Mouse (Mus musculus) stomach, embryonic 14.5 days (tissue): Measurements from ENCODE around the gene Ccdc85b. TPM values are rescaled to one million over a fixed set of nuclear protein-coding genes. Genes with fewer than 3 reads are reported as not detected.
"Not testable (repeated sequence)": the region's sequence is repeated elsewhere in the genome, so short reads cannot be mapped to it uniquely, and the experiment has no call there.

Experiments
- ATAC-seq: fragments of 200-750 bp; cut with Nextera tagmentation; 2 replicates; pipeline ENCODE4 v1.8.0; 2017; ENCODE audit warnings: low read depth, moderate TSS enrichment; ENCODE audit not compliant: insufficient number of reproducible peaks, insufficient read depth, low FRiP score
- H3K27ac ChIP-seq: fragments of 300-500 bp; sonication (generic); 2 replicates; pipeline ENCODE4 v1.5.1; 2014; ENCODE audit warnings: mild to moderate bottlenecking, low read length, moderate library complexity, mixed read lengths
- H3K27me3 ChIP-seq: fragments of 300-500 bp; sonication (generic); 2 replicates; pipeline ENCODE4 v1.6.1; 2014; ENCODE audit warnings: low read length, control low read depth, mixed read lengths; ENCODE audit not compliant: control insufficient read depth, insufficient read depth
- H3K36me3 ChIP-seq: fragments of 300-500 bp; sonication (generic); 2 replicates; pipeline ENCODE4 v1.6.1; 2014; ENCODE audit warnings: mild to moderate bottlenecking, control low read depth, low read length, moderate library complexity, mixed read lengths; ENCODE audit not compliant: control insufficient read depth, insufficient read depth
- H3K4me1 ChIP-seq: fragments of 300-500 bp; sonication (generic); 2 replicates; pipeline ENCODE4 v1.6.1; 2014; ENCODE audit warnings: low read length, control low read depth, mixed read lengths; ENCODE audit not compliant: control insufficient read depth, insufficient read depth
- H3K4me2 ChIP-seq: fragments of 300-500 bp; sonication (generic); replicated peaks from 2 replicates; pipeline ENCODE4 v1.6.1; 2014; ENCODE audit warnings: low read depth, low read length, control low read depth
- H3K4me3 ChIP-seq: fragments of 300-500 bp; sonication (generic); 2 replicates; pipeline ENCODE4 v1.5.1; 2014; ENCODE audit warnings: low read depth, low read length, control low read depth
- H3K9ac ChIP-seq: fragments of 300-500 bp; sonication (generic); replicated peaks from 2 replicates; pipeline ENCODE4 v1.6.1; 2014; ENCODE audit warnings: low read depth, mild to moderate bottlenecking, control low read depth, low read length, moderate library complexity, mixed read lengths
- H3K9me3 ChIP-seq: fragments of 300-500 bp; sonication (generic); 2 replicates; pipeline ENCODE4 v1.6.1; 2016; ENCODE audit warnings: low read depth, low read length, control low read depth; ENCODE audit not compliant: control insufficient read depth
- WGBS: fragments of 180-500 bp; shearing (Covaris S2); extraction: QIAGEN DNeasy Blood & Tissue Kit; methylation state at CpG from one replicate; pipeline ENCODE4 v1.1.7; 2014; 5-methylcytosine and 5-hydroxymethylcytosine counted together
- polyA plus RNA-seq: library from polyadenylated mRNA; unstranded; fragments of >200 nt; fragmentation: Nextera tagmentation; extraction: Ambion mirVana; gene quantifications from 2 replicates; pipeline ENCODE4 v1.2.1, GENCODE M21; 2014

The Ccdc85b gene
- polyA plus RNA-seq = 6.8 and 7.8 TPM in 2 replicates

- Histone ChIP-seq H3K27me3 (no peaks in the 10 kb centered on the region), H3K36me3 (peaks cover 16% of the 10 kb centered on the region), H3K4me2 (peak within 1 kb of the TSS; percentile 99), H3K9me3 (no peaks in the 10 kb centered on the region), H3K4me1 (peaks cover 30% of the 10 kb centered on the region), H3K27ac (peak within 1 kb of the TSS; percentile 87), H3K4me3 (peak within 1 kb of the TSS; percentile 74), H3K9ac (peak within 1 kb of the TSS; percentile 78)
- WGBS = 7% methylated on average over 14 of the region's 14 CpGs
- peak; percentile 8; the same call in 1 of the 2 replicates for ATAC-seq
Observed at GRCm38 (mm10) chr19:5457746-5458442, at the start of gene Ccdc85b. Ccdc85b (minus strand) TSS chr19:5457894.

GRCm38 (mm10) chr19:5503687-5504086 lies 46.0 kb upstream of the Ccdc85b start, which contains the start of gene 1700020D05Rik:
1700020D05Rik (minus strand) TSS chr19:5503787.
- ATAC-seq = no peak
- WGBS = 62% methylated on average over 17 of the region's 17 CpGs
- Histone ChIP-seq H3K9me3 (no peaks in the 10 kb centered on the region), H3K4me3 (no peak within 1 kb of the TSS), H3K9ac (no peak within 1 kb of the TSS), H3K36me3 (no peaks in the 10 kb centered on the region), H3K4me1 (no peaks in the 10 kb centered on the region), H3K27me3 (no peaks in the 10 kb centered on the region), H3K27ac (no peak within 1 kb of the TSS), H3K4me2 (no peak within 1 kb of the TSS)

- Histone ChIP-seq H3K4me1 (no peaks in the 10 kb centered on the region), H3K4me2 (no peak overlapping the region), H3K36me3 (peaks cover 16% of the 10 kb centered on the region), H3K27me3 (no peaks in the 10 kb centered on the region), H3K9ac (no peak overlapping the region), H3K27ac (no peak overlapping the region), H3K4me3 (no peak overlapping the region), H3K9me3 (no peaks in the 10 kb centered on the region)
- no peak for ATAC-seq
- 84% methylated on average over 2 of the region's 2 CpGs for WGBS
Observed at GRCm38 (mm10) chr19:5500330-5500875, 42.7 kb upstream of the Ccdc85b start.

DNA sequence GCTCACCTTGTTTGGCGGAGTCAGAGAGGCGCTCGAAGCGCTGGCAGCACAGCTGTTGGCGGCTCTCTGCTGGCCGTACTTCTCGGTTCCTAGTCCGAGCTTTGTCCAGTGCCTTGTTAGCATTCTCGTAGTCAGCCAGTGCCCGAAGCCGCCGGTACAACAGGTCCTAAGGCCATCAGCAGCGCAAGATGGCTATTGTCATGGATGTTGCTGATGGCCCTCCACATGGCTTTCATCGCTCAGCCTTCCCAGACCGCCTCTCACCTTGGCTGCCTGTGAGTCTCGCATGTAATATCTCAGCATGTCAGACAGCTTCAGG lies 38.3 kb upstream of the Ccdc85b start:
- no peak for ATAC-seq

GRCm38 (mm10) chr19:5495353-5496051 lies 37.8 kb upstream of the Ccdc85b start:
- H3K4me3 ChIP-seq = no peak overlapping the region
- H3K4me1 ChIP-seq = 0 out of 2 replicates have a peak, but pooled peaks cover 2% of the 10 kb centered on the region
- peaks cover 41% of the 10 kb centered on the region for H3K36me3 ChIP-seq
- ATAC-seq = no peak
- no peak overlapping the region for H3K9ac ChIP-seq
- H3K27ac ChIP-seq = no peak overlapping the region
- no peak overlapping the region for H3K4me2 ChIP-seq
- 74% methylated on average over 12 of the region's 12 CpGs for WGBS
- H3K27me3 ChIP-seq = no peaks in the 10 kb centered on the region
- H3K9me3 ChIP-seq = no peaks in the 10 kb centered on the region

More for the DNA sequence above, 38.3 kb upstream of the Ccdc85b start:
- no peaks in the 10 kb centered on the region for H3K27me3 ChIP-seq
- H3K4me1 ChIP-seq = 0 out of 2 replicates have a peak, but pooled peaks cover 2% of the 10 kb centered on the region
- H3K9ac ChIP-seq = no peak overlapping the region
- H3K27ac ChIP-seq = no peak overlapping the region
- H3K36me3 ChIP-seq = peaks cover 41% of the 10 kb centered on the region
- H3K4me2 ChIP-seq = no peak overlapping the region
- no peaks in the 10 kb centered on the region for H3K9me3 ChIP-seq
- 85% methylated on average over 16 of the region's 16 CpGs for WGBS
- H3K4me3 ChIP-seq = no peak overlapping the region

- 82% methylated on average over 3 of the region's 3 CpGs for whole genome bisulfite sequencing
- H3K4me2 ChIP-seq = no peak overlapping the region
- H3K36me3 ChIP-seq = peaks cover 41% of the 10 kb centered on the region
- H3K27ac ChIP-seq = no peak overlapping the region
- H3K9ac ChIP-seq = no peak overlapping the region
- H3K9me3 ChIP-seq = no peaks in the 10 kb centered on the region
- H3K27me3 ChIP-seq = no peaks in the 10 kb centered on the region
- ATAC-seq = no peak
- H3K4me3 ChIP-seq = no peak overlapping the region
- H3K4me1 ChIP-seq = 0 out of 2 replicates have a peak, but pooled peaks cover 6% of the 10 kb centered on the region
Observed at GRCm38 (mm10) chr19:5494314-5494713, 36.6 kb upstream of the Ccdc85b start.

DNA sequence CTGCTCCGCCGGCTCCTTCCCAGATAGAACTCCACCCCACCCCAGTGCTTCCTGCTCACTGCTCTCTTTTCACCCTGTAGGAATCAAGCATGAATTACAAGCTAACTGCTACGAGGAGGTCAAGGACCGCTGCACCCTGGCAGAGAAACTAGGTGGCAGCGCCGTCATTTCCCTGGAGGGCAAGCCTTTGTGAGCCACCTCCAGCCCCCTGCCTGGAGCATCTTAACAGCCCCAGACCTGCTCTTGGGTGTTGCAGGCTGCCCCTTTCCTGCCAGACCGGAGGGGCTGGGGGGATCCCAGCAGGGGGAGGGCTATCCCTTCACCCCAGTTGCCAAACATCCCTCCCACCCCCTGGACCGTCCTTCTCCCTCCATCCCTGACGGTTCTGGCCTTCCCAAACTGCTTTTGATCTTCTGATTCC lies 35.6 kb upstream of the Ccdc85b start:
- not testable (repeated sequence) for H3K9me3 ChIP-seq, H3K4me2 ChIP-seq, ATAC-seq, H3K4me3 ChIP-seq, H3K27ac ChIP-seq, H3K27me3 ChIP-seq, H3K9ac ChIP-seq
- peaks cover 41% of the 10 kb centered on the region for H3K36me3 ChIP-seq
- H3K4me1 ChIP-seq = 0 out of 2 replicates have a peak, but pooled peaks cover 11% of the 10 kb centered on the region
- 75% methylated on average over 9 of the region's 9 CpGs for WGBS

DNA sequence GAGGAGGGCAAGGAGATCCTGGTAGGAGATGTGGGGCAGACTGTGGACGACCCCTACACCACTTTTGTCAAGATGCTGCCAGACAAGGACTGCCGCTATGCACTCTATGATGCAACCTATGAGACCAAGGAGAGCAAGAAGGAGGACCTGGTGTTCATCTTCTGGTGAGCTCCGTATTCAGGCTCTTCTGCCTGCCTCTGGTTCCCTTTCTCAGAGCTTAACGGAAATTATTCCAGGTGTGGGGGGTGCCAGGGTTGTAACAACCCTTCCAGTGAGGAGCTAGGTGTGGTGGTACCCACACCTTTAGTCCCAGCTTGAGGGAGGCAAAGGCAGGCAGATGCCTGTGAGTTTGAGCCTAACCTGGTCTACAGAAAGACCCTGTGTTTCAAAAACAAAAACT lies 34.9 kb upstream of the Ccdc85b start:
- H3K4me1 ChIP-seq = 0 out of 2 replicates have a peak, but pooled peaks cover 11% of the 10 kb centered on the region
- H3K4me3 ChIP-seq = no peak overlapping the region
- WGBS = 84% methylated on average over 4 of the region's 4 CpGs
- H3K36me3 ChIP-seq = peaks cover 41% of the 10 kb centered on the region
- H3K9me3 ChIP-seq = no peaks in the 10 kb centered on the region
- no peak overlapping the region for H3K9ac ChIP-seq
- H3K27ac ChIP-seq = no peak overlapping the region
- ATAC-seq = no peak
- H3K27me3 ChIP-seq = no peaks in the 10 kb centered on the region
- H3K4me2 ChIP-seq = no peak overlapping the region
